Mouse (Mus musculus) myocyte (in vitro differentiated cells): ENCODE data around the gene Rgs9. TPM values are rescaled to one million over a fixed set of nuclear protein-coding genes. Genes with fewer than 3 reads are reported as not detected.

ENCODE experiments used
- H3K27me3 ChIP-seq: one replicate; pipeline ENCODE4 v1.6.1; 2011; ENCODE audit not compliant: control insufficient read depth, insufficient read depth, insufficient read length
- H3K36me3 ChIP-seq: one replicate; pipeline ENCODE4 v1.6.1; 2011; ENCODE audit not compliant: control insufficient read depth, insufficient read depth
- H3K4me2 ChIP-seq: one replicate; pipeline ENCODE4 v1.6.1; 2011; ENCODE audit warnings: low read depth, control low read depth
- H3K4me3 ChIP-seq: one replicate; pipeline ENCODE4 v1.5.1; 2011; ENCODE audit warnings: mild to moderate bottlenecking, control low read depth, moderate library complexity
- H3K79me2 ChIP-seq: one replicate; pipeline ENCODE4 v1.6.1; 2011; ENCODE audit not compliant: control insufficient read depth, insufficient read depth
- H3ac ChIP-seq: one replicate; pipeline ENCODE4 v1.6.1; 2011; ENCODE audit not compliant: control insufficient read depth, insufficient read length
- CEBPB ChIP-seq: IDR thresholded peaks from 2 replicates; pipeline ENCODE4 v1.6.1; 2011; ENCODE audit warnings: mild to moderate bottlenecking, moderate library complexity; ENCODE audit not compliant: poor library complexity, insufficient read depth, severe bottlenecking
- E2F4 ChIP-seq: IDR thresholded peaks from one replicate; pipeline ENCODE4 v1.6.1; 2011; ENCODE audit warnings: mild to moderate bottlenecking, control low read depth, moderate library complexity; ENCODE audit not compliant: insufficient read depth
- MAX ChIP-seq: IDR thresholded peaks from one replicate; pipeline ENCODE4 v1.6.1; 2011; ENCODE audit warnings: low read depth, mild to moderate bottlenecking, control low read depth
- MYOD1 ChIP-seq, 3 experiments: IDR thresholded peaks; one replicate each; pipeline ENCODE4 v1.6.1; 2011; ENCODE audit warnings: control low read depth in 2 of 3, low read depth in 2 of 3, mild to moderate bottlenecking in 2 of 3, moderate library complexity in 1 of 3; ENCODE audit not compliant: insufficient read length in 2 of 3, control insufficient read depth in 1 of 3
- MYOG ChIP-seq, 3 experiments: IDR thresholded peaks; one replicate each; pipeline ENCODE4 v1.6.1; 2011; ENCODE audit warnings: control low read depth in 2 of 3, low read depth in 2 of 3, mild to moderate bottlenecking in 2 of 3; ENCODE audit not compliant: insufficient read length in 2 of 3, control insufficient read depth in 1 of 3, insufficient read depth in 1 of 3
- POLR2A ChIP-seq: IDR thresholded peaks from one replicate; pipeline ENCODE4 v1.6.1; 2011; ENCODE audit warnings: low read depth, mild to moderate bottlenecking, control low read depth, moderate library complexity; ENCODE audit not compliant: insufficient read length
- POLR2AphosphoS2 ChIP-seq: IDR thresholded peaks from one replicate; pipeline ENCODE4 v1.6.1; 2011; ENCODE audit warnings: low read depth, control low read depth; ENCODE audit not compliant: insufficient read length
- REST ChIP-seq: IDR thresholded peaks from one replicate; pipeline ENCODE4 v1.6.1; 2011; ENCODE audit warnings: mild to moderate bottlenecking, control low read depth, moderate library complexity; ENCODE audit not compliant: insufficient read depth, insufficient read length
- SRF ChIP-seq: IDR thresholded peaks from one replicate; pipeline ENCODE4 v1.6.1; 2011; ENCODE audit warnings: low read depth; ENCODE audit not compliant: control insufficient read depth, insufficient read length
- TCF12 ChIP-seq: IDR thresholded peaks from one replicate; pipeline ENCODE4 v1.6.1; 2011; ENCODE audit warnings: mild to moderate bottlenecking, control low read depth; ENCODE audit not compliant: poor library complexity, insufficient read depth, severe bottlenecking
- TCF3 ChIP-seq: IDR thresholded peaks from one replicate; pipeline ENCODE4 v1.6.1; 2011; ENCODE audit warnings: low read depth, control low read depth; ENCODE audit not compliant: insufficient read length
- USF1 ChIP-seq: IDR thresholded peaks from one replicate; pipeline ENCODE4 v1.6.1; 2011; ENCODE audit warnings: low read depth, mild to moderate bottlenecking, control low read depth, moderate library complexity
- polyA plus RNA-seq: library from polyadenylated mRNA; unstranded; fragments of >200 nt; fragmentation: generic; extraction: Trizol; gene quantifications from one replicate; pipeline ENCODE4 v1.2.1, GENCODE M21; 2012; ENCODE audit warnings: missing spikeins

Gene Rgs9
- polyA plus RNA-seq, 1 experiment, result not detected

DNA sequence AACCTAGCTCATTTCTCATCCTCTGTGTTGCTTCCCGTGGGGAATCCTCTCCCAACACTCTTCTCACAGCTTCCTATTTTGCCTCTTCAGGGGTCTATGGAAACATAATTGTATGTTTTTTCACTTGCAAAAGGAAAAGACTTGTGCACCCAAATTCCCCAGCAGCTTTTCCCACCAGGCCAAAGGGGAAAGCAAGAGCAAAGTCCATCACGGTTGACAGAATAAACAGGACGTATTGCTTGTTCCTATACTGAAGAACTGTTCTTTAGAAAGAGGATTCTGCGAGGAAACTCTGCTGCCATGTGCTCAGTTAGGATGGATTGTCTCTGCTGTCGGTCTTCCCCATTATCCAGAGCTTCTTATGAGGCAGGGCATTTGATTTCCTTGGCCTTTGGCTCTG lies 42.6 kb upstream of the Rgs9 start:
- no peak for TF ChIP-seq CEBPB
- TF ChIP-seq MYOG (IDR thresholded peaks at IDR 0.05; ENCODE audit: control insufficient read depth in 1 of 3, insufficient read depth in 1 of 3, insufficient read length in 2 of 3, low read depth in 2 of 3), result no peak
- TF ChIP-seq TCF12, result no peak
- TF ChIP-seq POLR2AphosphoS2, result no peak
- no peak for TF ChIP-seq USF1
- TF ChIP-seq MAX, result no peak
- no peak for TF ChIP-seq TCF3
- Histone ChIP-seq H3K4me3 (no peak overlapping the region), H3ac (no peak overlapping the region)

DNA sequence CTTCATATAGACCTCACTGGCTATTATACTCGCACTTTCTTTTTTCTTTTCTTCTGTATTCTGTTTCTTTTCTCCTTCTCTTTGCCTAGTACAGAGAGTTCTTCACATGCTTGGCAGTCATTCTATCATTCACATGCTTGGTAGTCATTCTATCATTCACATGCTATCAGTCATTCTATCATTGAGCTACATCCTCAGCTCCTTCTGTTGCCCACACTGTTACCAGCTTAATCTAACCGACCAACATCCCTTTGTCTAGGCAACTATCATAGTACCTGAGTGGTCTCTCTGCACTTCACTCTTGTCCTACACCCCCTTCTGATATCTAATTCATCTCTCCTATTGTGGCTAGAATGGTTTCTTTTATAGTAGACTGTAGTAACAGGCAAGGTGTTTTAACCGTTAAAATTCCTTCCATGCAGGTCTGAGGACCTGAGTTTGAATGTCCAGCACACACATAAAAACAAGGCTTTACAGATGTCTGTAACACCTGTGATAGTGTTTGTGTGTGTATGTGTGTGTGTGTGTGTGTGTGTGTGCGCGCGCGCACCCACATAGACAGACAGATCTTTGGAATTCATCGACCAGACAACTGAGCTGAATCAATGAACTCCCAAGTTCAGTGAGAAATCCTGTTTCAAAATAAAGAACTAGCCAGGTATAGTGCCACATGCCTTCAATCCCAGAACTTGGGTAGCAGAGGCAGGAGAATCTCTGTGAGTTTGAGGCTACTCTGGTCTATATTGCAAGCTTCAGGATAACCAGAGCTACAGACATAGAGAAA lies 41.4 kb upstream of the Rgs9 start:
- Histone ChIP-seq H3K27me3 (no peaks in the 10 kb centered on the region), H3ac (no peak overlapping the region)

More for the DNA sequence above, 42.6 kb upstream of the Rgs9 start:
- Histone ChIP-seq H3K36me3 (no peaks in the 10 kb centered on the region), H3K27me3 (no peaks in the 10 kb centered on the region), H3K79me2 (no peaks in the 10 kb centered on the region), H3K4me2 (no peak overlapping the region)

DNA sequence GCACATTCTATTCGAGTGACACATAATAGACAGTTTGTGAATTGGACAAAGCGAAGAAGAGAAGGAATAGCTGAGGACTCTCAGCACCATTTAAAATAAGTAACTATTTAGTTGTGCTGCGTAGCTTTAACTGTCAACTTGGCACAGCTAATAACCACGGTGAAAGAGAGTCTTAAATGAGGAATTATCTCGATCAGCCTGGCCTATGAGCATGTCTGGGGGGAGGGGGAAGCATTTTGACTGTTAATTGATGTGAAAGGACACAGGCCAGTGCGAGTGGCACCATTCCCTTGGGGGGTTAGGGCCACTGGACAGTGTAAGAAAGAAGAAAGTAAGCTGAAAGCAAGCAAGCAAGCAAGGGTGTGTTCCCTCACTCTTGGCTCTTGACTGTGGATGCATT lies 38.0 kb upstream of the Rgs9 start:
- TF ChIP-seq TCF3 (no peak), SRF (no peak), USF1 (no peak), TCF12 (no peak), REST (no peak), MYOD1 (IDR thresholded peaks at IDR 0.05; ENCODE audit: control insufficient read depth in 1 of 3, insufficient read length in 2 of 3, low read depth in 2 of 3) (no peak), CEBPB (no peak), POLR2AphosphoS2 (no peak), MYOG (IDR thresholded peaks at IDR 0.05; ENCODE audit: control insufficient read depth in 1 of 3, insufficient read depth in 1 of 3, insufficient read length in 2 of 3, low read depth in 2 of 3) (no peak), MAX (no peak), E2F4 (no peak), POLR2A (no peak)
- Histone ChIP-seq H3K27me3 (no peaks in the 10 kb centered on the region), H3K36me3 (no peaks in the 10 kb centered on the region), H3ac (no peak overlapping the region), H3K4me3 (no peak overlapping the region), H3K4me2 (no peak overlapping the region), H3K79me2 (no peaks in the 10 kb centered on the region)

More for the DNA sequence above, 41.4 kb upstream of the Rgs9 start:
- H3K4me3 ChIP-seq, result no peak overlapping the region
- TF ChIP-seq MYOG (IDR thresholded peaks at IDR 0.05; ENCODE audit: control insufficient read depth in 1 of 3, insufficient read depth in 1 of 3, insufficient read length in 2 of 3, low read depth in 2 of 3), result no peak
- no peak for TF ChIP-seq SRF
- TF ChIP-seq MAX, result no peak
- no peaks in the 10 kb centered on the region for H3K36me3 ChIP-seq
- no peaks in the 10 kb centered on the region for H3K79me2 ChIP-seq
- no peak overlapping the region for H3K4me2 ChIP-seq

DNA sequence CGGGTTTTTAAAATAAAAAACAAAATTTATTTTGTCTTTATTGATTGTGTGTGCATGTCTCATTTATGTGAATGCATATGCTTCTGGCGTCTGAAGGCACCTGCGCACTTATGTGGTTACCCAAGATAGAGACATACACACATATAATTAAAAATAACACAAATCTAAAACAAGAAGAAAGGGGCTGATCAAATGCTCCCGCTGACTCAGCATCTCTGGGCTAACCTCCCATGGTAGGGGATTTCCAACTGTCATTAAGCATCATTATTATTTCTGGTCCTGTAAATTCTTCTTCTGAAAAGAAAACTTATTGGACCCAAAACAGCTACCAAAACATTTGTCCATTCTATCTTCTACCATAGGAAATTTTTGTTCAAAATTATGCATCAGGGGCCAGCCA lies 36.8 kb upstream of the Rgs9 start:
- Histone ChIP-seq H3K4me2 (no peak overlapping the region), H3K27me3 (no peaks in the 10 kb centered on the region), H3K36me3 (no peaks in the 10 kb centered on the region), H3K4me3 (no peak overlapping the region), H3ac (no peak overlapping the region), H3K79me2 (no peaks in the 10 kb centered on the region)
- TF ChIP-seq POLR2A (no peak), POLR2AphosphoS2 (no peak)

DNA sequence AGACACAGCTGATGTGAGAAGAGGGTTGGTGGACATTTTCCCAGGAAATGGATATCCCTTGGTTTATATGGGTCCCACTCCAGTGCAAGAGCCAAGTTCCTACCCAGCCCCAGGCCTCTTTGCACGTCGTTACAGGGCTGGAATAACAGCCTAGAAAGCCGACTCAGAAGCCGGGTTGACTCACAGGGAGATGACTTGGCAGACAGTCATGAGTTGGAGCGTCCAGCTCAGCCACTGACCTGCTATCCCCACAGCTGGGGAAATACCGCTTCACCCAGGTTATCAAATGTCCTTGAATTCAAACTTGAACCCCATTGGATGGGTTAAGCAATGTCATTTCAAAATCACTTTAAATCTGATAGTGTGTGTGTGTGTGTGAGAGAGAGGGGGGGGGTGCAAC lies 34.8 kb upstream of the Rgs9 start:
- Histone ChIP-seq H3K36me3 (no peaks in the 10 kb centered on the region), H3ac (no peak overlapping the region), H3K4me3 (no peak overlapping the region), H3K4me2 (peak overlapping the region; percentile 68), H3K79me2 (no peaks in the 10 kb centered on the region), H3K27me3 (no peaks in the 10 kb centered on the region)
- TF ChIP-seq POLR2AphosphoS2 (no peak), TCF12 (no peak), MYOG (IDR thresholded peaks at IDR 0.05; ENCODE audit: control insufficient read depth in 1 of 3, insufficient read depth in 1 of 3, insufficient read length in 2 of 3, low read depth in 2 of 3) (no peak), REST (no peak), USF1 (no peak), MAX (no peak), E2F4 (no peak), SRF (no peak), TCF3 (no peak), POLR2A (no peak)
